Mouse (Mus musculus) megakaryocyte-erythroid progenitor cell, adult 5-6 weeks (primary cell): Measurements from ENCODE around the gene Zfp988. TPM values are rescaled to one million over a fixed set of nuclear protein-coding genes. Genes with fewer than 3 reads are reported as not detected.
"Not testable (repeated sequence)": the region's sequence is repeated elsewhere in the genome, so short reads cannot be mapped to it uniquely, and the experiment has no call there.

Experiments used
- ATAC-seq: replicated peaks from 2 replicates; pipeline ENCODE4 v1.8.0; 2016; ENCODE audit warnings: mild to moderate bottlenecking, inconsistent platforms; ENCODE audit not compliant: severe bottlenecking, poor library complexity, low FRiP score, low TSS enrichment
- total RNA-seq, 2 experiments: library from RNA; stranded (forward) in 1 of 2; stranded (reverse) in 1 of 2; fragments of 200-1000, 215-1000 nt in 1 of 2; fragments of >200 nt in 1 of 2; fragmentation: Nextera tagmentation in 1 of 2; gene quantifications; 2 replicates each; pipeline ENCODE4 v1.2.3; 2014 to 2017

Zfp988 gene
- 0.22 TPM in 1 of 2 replicates, not detected in the other for total RNA-seq (2014; fragmentation: Nextera tagmentation)
- total RNA-seq (2017) = 1.5 TPM in 1 of 2 replicates, not detected in the other

GRCm38 (mm10) chr4:147305436-147305835 lies at the start of gene Zfp988:
Gene Zfp988, plus strand, starts transcription at chr4:147305674.
- ATAC-seq = not testable (repeated sequence)

GRCm38 (mm10) chr4:147262708-147263107 lies 42.8 kb upstream of the Zfp988 start:
- not testable (repeated sequence) for ATAC-seq

- not testable (repeated sequence) for ATAC-seq
Measured at GRCm38 (mm10) chr4:147267302-147267701, 38.2 kb upstream of the Zfp988 start.

- ATAC-seq = not testable (repeated sequence)
Measured at GRCm38 (mm10) chr4:147268735-147269134, 36.7 kb upstream of the Zfp988 start.

- not testable (repeated sequence) for ATAC-seq
Measured at GRCm38 (mm10) chr4:147270026-147270425, 35.4 kb upstream of the Zfp988 start.

- ATAC-seq = not testable (repeated sequence)
Measured at GRCm38 (mm10) chr4:147271601-147272000, 33.9 kb upstream of the Zfp988 start.

GRCm38 (mm10) chr4:147275021-147275772 lies 30.3 kb upstream of the Zfp988 start:
- not testable (repeated sequence) for ATAC-seq

GRCm38 (mm10) chr4:147275773-147276140 lies 29.7 kb upstream of the Zfp988 start:
- not testable (repeated sequence) for ATAC-seq

- ATAC-seq = not testable (repeated sequence)
Measured at GRCm38 (mm10) chr4:147280406-147280805, 25.1 kb upstream of the Zfp988 start.

- not testable (repeated sequence) for ATAC-seq
Measured at GRCm38 (mm10) chr4:147298585-147298984, 6.9 kb upstream of the Zfp988 start.

- ATAC-seq = not testable (repeated sequence)
Measured at GRCm38 (mm10) chr4:147302375-147302774, 3.1 kb upstream of the Zfp988 start.

GRCm38 (mm10) chr4:147335036-147335690 lies 29.7 kb downstream of the Zfp988 start:
- 0 out of 2 replicates have a peak, but pooled peaks have one; percentile 37 for ATAC-seq

GRCm38 (mm10) chr4:147335691-147336367 lies 30.4 kb downstream of the Zfp988 start:
- peak; percentile 61; the same call in 1 of the 2 replicates for ATAC-seq

- peak; percentile 65; the same call in 1 of the 2 replicates for ATAC-seq
Measured at GRCm38 (mm10) chr4:147336368-147337195, 31.1 kb downstream of the Zfp988 start.

- ATAC-seq = not testable (repeated sequence)
Measured at GRCm38 (mm10) chr4:147337520-147337919, 32.0 kb downstream of the Zfp988 start.

GRCm38 (mm10) chr4:147338032-147338610 lies 32.6 kb downstream of the Zfp988 start:
- 0 out of 2 replicates have a peak, but pooled peaks have one; percentile 53 for ATAC-seq

- ATAC-seq = not testable (repeated sequence)
Measured at GRCm38 (mm10) chr4:147338706-147339105, 33.2 kb downstream of the Zfp988 start.

- ATAC-seq = not testable (repeated sequence)
Measured at GRCm38 (mm10) chr4:147339601-147340219, 34.2 kb downstream of the Zfp988 start.
